Mouse (Mus musculus): ENCODE data around the gene Tmem190. TPM values are rescaled to one million over a fixed set of nuclear protein-coding genes. Genes with fewer than 3 reads are reported as not detected.

Gene Tmem190
- 0.75 and 1.1 TPM in 2 replicates for polyA plus RNA-seq (2015; fragmentation: Nextera tagmentation; extraction: Ambion mirVana)

DNA sequence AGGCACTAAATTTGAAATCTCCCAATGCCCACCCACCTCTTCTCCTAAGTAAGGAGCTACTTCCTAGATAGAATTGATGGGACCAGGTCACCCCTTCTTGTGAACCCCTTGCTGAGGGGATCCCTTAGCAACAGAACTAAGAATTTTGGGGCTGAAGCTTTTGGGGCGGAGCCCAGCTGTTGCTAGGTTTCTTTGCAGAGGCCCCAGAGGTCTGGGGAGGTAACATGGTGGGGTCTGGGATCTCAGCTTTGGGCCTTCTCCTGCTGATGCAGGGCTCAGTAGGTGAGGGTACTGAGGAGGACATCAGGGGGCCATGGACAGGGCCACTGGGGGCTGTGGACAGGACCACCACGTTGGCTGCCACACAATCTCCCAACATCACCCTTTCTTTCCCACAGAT is at the start of gene Tmem190, which contains the start of gene Il11:
Gene Tmem190, plus strand, starts transcription at position 179 of the 400 bp plus-strand sequence.
Gene Il11, minus strand, starts transcription at position 101 of the 400 bp plus-strand sequence.
- no peak for ATAC-seq (ENCODE audit: insufficient number of reproducible peaks, low FRiP score, low TSS enrichment, low read depth)
- Histone ChIP-seq H3K9me3 (replicated peaks) (no peaks in the 10 kb centered on the region), H3K9ac (no peak within 1 kb of the TSS), H3K4me2 (replicated peaks) (no peak within 1 kb of the TSS), H3K27me3 (peaks cover 20% of the 10 kb centered on the region), H3K36me3 (no peaks in the 10 kb centered on the region), H3K27ac (replicated peaks) (no peak within 1 kb of the TSS), H3K4me3 (replicated peaks) (no peak within 1 kb of the TSS), H3K4me1 (peaks cover 2% of the 10 kb centered on the region; the same call in 1 of the 2 replicates)
- WGBS = 79% methylated on average over 2 of the region's 2 CpGs

DNA sequence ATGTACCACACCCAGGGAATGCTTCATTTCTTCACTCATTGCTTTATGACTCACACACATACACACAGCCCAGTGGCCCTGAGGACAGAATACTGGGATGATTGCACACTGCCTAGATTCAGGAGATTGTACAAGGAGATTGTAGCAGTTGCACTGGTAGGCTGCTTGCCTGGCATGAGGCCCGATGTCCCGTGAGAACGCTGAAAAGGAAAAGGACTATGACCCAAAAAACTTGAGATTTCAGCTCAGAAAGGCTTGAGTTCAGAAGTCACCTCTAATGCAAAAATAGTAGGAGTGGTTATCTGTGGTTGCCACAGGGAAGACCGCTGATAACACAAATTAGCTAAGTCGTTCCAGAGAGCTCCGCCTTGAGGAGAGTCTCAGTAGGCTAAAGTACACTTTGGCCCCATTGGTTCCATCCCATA is 49.8 kb upstream of the Tmem190 start:
- no peaks in the 10 kb centered on the region for H3K9me3 ChIP-seq (replicated peaks)
- H3K4me2 ChIP-seq (replicated peaks) = no peak overlapping the region
- H3K4me3 ChIP-seq (replicated peaks) = no peak overlapping the region
- no peaks in the 10 kb centered on the region for H3K27me3 ChIP-seq
- no peak overlapping the region for H3K27ac ChIP-seq (replicated peaks)
- no peak for ATAC-seq (ENCODE audit: insufficient number of reproducible peaks, low FRiP score, low TSS enrichment, low read depth)
- H3K9ac ChIP-seq = no peak overlapping the region
- H3K36me3 ChIP-seq = no peaks in the 10 kb centered on the region
- no peaks in the 10 kb centered on the region for H3K4me1 ChIP-seq
- WGBS = 62% methylated on average over 6 of the region's 6 CpGs

DNA sequence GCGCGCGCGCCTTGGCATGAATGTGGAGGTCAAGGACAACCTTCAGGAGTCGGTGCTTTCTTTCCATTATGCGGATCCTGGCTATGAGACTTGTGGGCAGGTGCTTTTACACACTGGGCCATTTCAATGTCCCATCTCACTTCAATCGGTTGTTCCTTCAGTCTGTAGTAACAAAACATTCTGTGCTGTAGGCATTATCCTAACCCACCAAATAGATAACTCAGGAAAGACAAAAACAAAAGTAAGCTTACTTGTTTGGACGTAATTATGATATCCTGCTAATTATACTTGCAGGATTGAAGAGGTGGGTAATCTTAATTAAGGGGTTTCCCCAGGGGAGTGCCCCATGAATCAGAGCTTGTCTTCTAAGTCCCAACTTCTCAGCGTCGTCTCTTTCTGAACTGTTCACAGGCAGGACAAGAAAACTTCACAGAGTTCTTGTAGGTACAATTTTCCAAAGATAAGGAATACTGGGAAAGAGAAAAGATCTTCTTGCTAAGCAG is 43.6 kb upstream of the Tmem190 start:
- H3K27me3 ChIP-seq = no peaks in the 10 kb centered on the region
- H3K9ac ChIP-seq = peak overlapping the region; percentile 26
- H3K9me3 ChIP-seq (replicated peaks) = no peaks in the 10 kb centered on the region
- H3K36me3 ChIP-seq = peaks cover 15% of the 10 kb centered on the region; the same call in 1 of the 2 replicates
- peak overlapping the region; percentile 81 for H3K4me3 ChIP-seq (replicated peaks)
- H3K27ac ChIP-seq (replicated peaks) = peak overlapping the region; percentile 88
- 45% methylated on average over 10 of the region's 10 CpGs for WGBS
- peaks cover 31% of the 10 kb centered on the region for H3K4me1 ChIP-seq
- ATAC-seq (ENCODE audit: insufficient number of reproducible peaks, low FRiP score, low TSS enrichment, low read depth) = no peak
- peak overlapping the region; percentile 58 for H3K4me2 ChIP-seq (replicated peaks)

DNA sequence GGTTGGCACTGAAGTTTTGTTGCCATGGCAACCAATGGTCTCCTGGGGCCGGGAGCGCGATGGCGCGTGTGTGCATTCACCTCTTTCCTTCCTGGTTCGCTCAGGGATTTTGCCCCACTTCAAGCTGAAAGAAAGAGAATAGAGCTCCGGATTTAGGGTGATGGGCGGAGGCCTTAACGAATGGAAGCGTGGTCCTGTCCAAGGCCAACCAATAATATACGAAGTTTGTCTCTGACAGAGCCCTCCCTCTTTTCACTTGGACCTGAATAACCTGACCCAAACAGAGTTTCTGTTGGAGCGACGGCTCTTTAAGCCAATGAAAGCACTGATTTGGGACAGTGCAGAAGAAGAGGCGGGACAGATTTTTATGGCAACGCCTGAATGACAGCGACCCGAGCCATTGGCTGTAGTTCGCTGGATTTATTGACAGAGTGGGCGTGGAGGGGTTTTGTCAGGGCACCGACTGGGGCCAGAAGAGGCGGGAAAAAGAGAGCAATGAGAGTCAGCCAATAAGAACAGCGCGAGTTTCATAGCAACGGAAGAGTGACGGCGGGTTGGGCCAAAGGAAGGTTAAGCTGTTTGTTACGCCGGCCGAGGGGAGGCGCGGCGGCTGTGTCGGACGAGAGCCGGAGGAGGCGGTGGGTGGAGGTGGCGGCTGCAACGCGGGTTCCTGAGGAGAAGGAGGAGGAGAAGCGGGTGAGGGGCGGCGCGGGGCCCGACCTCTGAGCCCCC is 43.0 kb upstream of the Tmem190 start, which contains the start of gene Kmt5c:
Gene Kmt5c, plus strand, starts transcription at position 572 of the 732 bp plus-strand sequence.
- peak; percentile 98 for ATAC-seq (ENCODE audit: insufficient number of reproducible peaks, low FRiP score, low TSS enrichment, low read depth)
- peak within 1 kb of the TSS; percentile 81 for H3K4me3 ChIP-seq (replicated peaks)
- WGBS = under 1% methylated on average over 44 of the region's 44 CpGs
- H3K36me3 ChIP-seq = peaks cover 20% of the 10 kb centered on the region; the same call in 1 of the 2 replicates
- H3K9ac ChIP-seq = peak within 1 kb of the TSS; percentile 80
- no peaks in the 10 kb centered on the region for H3K9me3 ChIP-seq (replicated peaks)
- peak within 1 kb of the TSS; percentile 80 for H3K4me2 ChIP-seq (replicated peaks)
- peak within 1 kb of the TSS; percentile 91 for H3K27ac ChIP-seq (replicated peaks)
- H3K27me3 ChIP-seq = no peaks in the 10 kb centered on the region
- peaks cover 31% of the 10 kb centered on the region for H3K4me1 ChIP-seq

DNA sequence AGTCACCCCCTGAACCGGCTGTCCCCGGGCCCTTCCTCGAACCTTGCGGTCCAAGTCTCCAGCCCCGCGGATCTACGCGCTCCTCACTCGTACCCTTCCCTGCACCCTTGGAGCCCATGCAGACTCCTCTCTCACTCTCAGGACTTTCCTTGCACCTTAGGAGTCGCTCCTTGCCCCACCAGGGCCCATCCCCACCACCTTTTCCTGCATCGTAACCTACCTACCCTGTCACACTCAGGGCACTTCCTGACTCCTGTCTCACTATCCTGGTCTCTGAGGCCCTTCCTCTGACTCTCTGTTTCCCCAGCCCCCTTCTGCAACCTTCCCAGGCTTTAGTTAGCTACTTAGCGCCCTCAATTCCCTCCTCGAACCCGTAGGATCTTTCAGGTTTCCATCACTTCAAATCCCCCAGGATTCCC is 42.4 kb upstream of the Tmem190 start:
- H3K9me3 ChIP-seq (replicated peaks) = no peaks in the 10 kb centered on the region
- 0% methylated on average over 14 of the region's 14 CpGs for WGBS

DNA sequence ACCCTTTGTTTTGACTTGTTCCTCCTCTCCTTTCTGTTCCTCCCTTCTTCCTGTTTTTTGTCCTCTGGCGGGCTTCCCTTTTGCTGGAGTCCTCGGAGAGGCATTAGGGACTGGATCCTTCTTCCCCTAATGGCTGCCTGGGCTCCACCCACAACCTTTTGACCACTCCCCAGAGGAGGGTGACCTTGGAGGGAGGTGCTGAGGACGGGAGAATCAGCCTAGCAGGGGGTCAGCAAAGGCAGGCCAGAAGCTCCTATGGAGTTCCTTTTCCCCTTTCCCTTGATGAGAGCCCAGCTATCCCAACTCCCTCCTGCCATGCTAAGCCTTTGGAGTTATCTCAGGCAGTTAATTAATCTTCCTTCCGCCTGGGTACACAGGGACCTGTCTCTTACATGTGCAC is 41.6 kb upstream of the Tmem190 start:
- Histone ChIP-seq H3K9ac (peak overlapping the region; percentile 80), H3K4me2 (replicated peaks) (peak overlapping the region; percentile 80), H3K27ac (replicated peaks) (peak overlapping the region; percentile 91), H3K36me3 (peaks cover 32% of the 10 kb centered on the region), H3K4me3 (replicated peaks) (peak overlapping the region; percentile 81), H3K4me1 (peaks cover 31% of the 10 kb centered on the region), H3K27me3 (no peaks in the 10 kb centered on the region), H3K9me3 (replicated peaks) (no peaks in the 10 kb centered on the region)
- ATAC-seq (ENCODE audit: insufficient number of reproducible peaks, low FRiP score, low TSS enrichment, low read depth) = no peak
- 9% methylated on average over 4 of the region's 4 CpGs for WGBS

More for the DNA sequence above, 42.4 kb upstream of the Tmem190 start:
- Histone ChIP-seq H3K27ac (replicated peaks) (peak overlapping the region; percentile 91), H3K27me3 (no peaks in the 10 kb centered on the region), H3K4me1 (peaks cover 31% of the 10 kb centered on the region), H3K36me3 (peaks cover 24% of the 10 kb centered on the region; the same call in 1 of the 2 replicates), H3K4me3 (replicated peaks) (peak overlapping the region; percentile 81), H3K9ac (peak overlapping the region; percentile 80), H3K4me2 (replicated peaks) (peak overlapping the region; percentile 80)
- peak; percentile 26 for ATAC-seq (ENCODE audit: insufficient number of reproducible peaks, low FRiP score, low TSS enrichment, low read depth)

DNA sequence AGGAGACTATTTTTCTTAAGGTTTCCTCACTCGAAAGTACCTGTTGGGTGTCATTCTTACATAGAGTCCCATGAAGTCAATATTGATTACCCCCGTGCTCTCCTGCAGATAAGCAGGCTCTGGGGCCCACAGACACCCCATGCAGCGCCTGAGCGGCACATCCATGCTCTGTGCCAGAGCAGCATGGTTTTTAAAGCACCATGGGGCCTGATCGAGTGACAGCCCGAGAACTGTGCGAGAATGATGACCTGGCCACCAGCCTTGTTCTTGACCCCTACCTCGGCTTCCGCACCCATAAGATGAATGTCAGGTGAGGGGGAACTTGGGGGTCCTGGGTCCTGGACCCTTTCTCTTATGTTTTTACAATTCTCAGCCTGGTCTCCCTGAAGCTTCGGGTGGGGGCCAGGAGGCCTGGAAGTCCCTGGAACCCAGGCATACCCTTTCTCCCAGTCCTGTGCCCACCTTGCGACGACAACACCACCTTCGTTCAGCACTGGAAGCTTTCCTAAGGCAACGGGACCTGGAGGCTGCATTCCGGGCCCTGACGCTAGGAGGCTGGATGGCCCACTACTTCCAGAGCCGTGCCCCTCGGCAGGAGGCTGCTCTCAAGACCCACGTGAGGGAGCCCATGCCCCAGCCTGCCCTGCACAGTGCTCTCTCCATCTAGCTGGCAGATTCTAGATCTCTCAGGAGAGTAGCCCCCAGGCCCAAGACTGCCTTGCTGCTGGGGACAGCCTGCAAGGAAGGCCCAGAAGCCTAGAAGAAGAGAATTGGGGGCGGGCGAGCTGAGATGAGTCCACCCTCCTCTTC is 40.9 kb upstream of the Tmem190 start:
- Histone ChIP-seq H3K9ac (no peak overlapping the region), H3K27me3 (no peaks in the 10 kb centered on the region), H3K27ac (replicated peaks) (no peak overlapping the region), H3K36me3 (peaks cover 38% of the 10 kb centered on the region), H3K4me2 (replicated peaks) (peak overlapping the region; percentile 80), H3K4me1 (peaks cover 31% of the 10 kb centered on the region), H3K9me3 (replicated peaks) (no peaks in the 10 kb centered on the region), H3K4me3 (replicated peaks) (peak overlapping the region; percentile 81; the same call in 1 of the 2 replicates)
- WGBS = 77% methylated on average over 21 of the region's 21 CpGs
- ATAC-seq (ENCODE audit: insufficient number of reproducible peaks, low FRiP score, low TSS enrichment, low read depth) = no peak

DNA sequence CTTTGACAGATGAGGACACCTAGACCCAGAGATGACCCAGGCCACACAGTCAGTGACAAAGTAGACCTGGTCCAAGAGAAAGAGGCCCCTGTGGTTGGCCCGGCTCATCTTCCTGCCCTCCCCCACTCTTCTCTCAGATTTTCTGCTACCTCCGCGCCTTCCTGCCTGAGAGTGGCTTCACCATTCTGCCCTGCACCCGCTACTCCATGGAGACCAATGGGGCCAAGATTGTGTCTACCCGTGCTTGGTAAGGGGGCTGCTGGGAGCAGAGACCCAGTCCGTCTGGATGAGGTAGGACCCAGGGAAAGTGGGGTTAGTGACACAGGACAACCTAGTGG is 40.3 kb upstream of the Tmem190 start:
- 82% methylated on average over 6 of the region's 6 CpGs for WGBS
- peaks cover 38% of the 10 kb centered on the region for H3K36me3 ChIP-seq

DNA sequence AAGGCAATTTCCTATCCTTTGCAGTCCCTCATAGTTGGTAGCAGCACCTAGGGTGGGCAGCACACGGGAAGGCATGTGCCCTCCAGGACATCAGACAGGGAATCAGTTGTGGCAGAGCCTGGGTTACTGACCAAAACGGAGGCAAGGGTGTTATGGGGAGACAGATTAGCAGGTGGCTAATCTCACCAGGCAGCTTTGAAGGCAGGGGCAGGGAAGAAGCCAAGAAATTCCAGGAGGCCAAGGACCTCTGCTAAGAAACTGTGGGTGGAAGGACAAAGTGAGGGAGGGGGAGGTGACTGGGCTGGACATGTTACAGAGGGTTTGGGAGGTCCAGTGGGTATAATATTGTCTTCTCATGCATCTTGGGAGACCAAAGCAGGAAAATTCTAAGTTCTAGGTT is 39.4 kb upstream of the Tmem190 start:
- Histone ChIP-seq H3K9ac (no peak overlapping the region), H3K4me2 (replicated peaks) (no peak overlapping the region), H3K9me3 (replicated peaks) (no peaks in the 10 kb centered on the region), H3K27ac (replicated peaks) (no peak overlapping the region), H3K36me3 (peaks cover 38% of the 10 kb centered on the region), H3K4me3 (replicated peaks) (no peak overlapping the region), H3K27me3 (no peaks in the 10 kb centered on the region), H3K4me1 (peaks cover 31% of the 10 kb centered on the region)
- 67% methylated on average over 2 of the region's 2 CpGs for WGBS
- no peak for ATAC-seq (ENCODE audit: insufficient number of reproducible peaks, low FRiP score, low TSS enrichment, low read depth)

More for the DNA sequence above, 40.3 kb upstream of the Tmem190 start:
- no peak overlapping the region for H3K9ac ChIP-seq
- H3K27me3 ChIP-seq = no peaks in the 10 kb centered on the region
- no peaks in the 10 kb centered on the region for H3K9me3 ChIP-seq (replicated peaks)
- H3K4me1 ChIP-seq = peaks cover 31% of the 10 kb centered on the region
- ATAC-seq (ENCODE audit: insufficient number of reproducible peaks, low FRiP score, low TSS enrichment, low read depth) = no peak
- H3K27ac ChIP-seq (replicated peaks) = no peak overlapping the region
- H3K4me3 ChIP-seq (replicated peaks) = no peak overlapping the region
- H3K4me2 ChIP-seq (replicated peaks) = no peak overlapping the region

DNA sequence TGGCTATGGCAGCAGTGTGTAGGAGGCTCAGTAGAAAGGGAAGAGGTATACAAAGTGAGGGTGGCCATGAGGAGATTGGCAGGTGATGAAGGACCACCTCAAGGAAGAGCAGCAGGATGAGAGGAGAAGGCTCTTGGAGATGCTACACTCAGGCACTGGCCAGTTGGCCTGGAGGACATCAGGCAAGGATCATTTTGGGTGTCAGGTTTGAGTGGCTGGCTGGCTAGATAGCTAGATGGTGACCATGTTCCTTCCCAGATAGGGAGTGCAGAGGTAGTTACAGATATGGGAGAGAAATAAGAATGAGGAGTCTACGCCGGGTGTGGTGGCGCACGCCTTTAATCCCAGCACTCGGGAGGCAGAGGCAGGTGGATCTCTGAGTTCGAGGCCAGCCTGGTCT is 37.9 kb upstream of the Tmem190 start:
- peaks cover 22% of the 10 kb centered on the region for H3K4me1 ChIP-seq
- H3K4me3 ChIP-seq (replicated peaks) = no peak overlapping the region
- H3K36me3 ChIP-seq = peaks cover 40% of the 10 kb centered on the region
- no peak overlapping the region for H3K9ac ChIP-seq
- no peak overlapping the region for H3K27ac ChIP-seq (replicated peaks)
- H3K27me3 ChIP-seq = no peaks in the 10 kb centered on the region
- ATAC-seq (ENCODE audit: insufficient number of reproducible peaks, low FRiP score, low TSS enrichment, low read depth) = no peak
- H3K9me3 ChIP-seq (replicated peaks) = no peaks in the 10 kb centered on the region
- H3K4me2 ChIP-seq (replicated peaks) = no peak overlapping the region
- WGBS = 94% methylated on average over 6 of the region's 6 CpGs

All from embryonic facial prominence, embryonic 15.5 days (tissue).